10 mouse cellular contexts compared by ENCODE assay signal in the genomic region with DNA sequence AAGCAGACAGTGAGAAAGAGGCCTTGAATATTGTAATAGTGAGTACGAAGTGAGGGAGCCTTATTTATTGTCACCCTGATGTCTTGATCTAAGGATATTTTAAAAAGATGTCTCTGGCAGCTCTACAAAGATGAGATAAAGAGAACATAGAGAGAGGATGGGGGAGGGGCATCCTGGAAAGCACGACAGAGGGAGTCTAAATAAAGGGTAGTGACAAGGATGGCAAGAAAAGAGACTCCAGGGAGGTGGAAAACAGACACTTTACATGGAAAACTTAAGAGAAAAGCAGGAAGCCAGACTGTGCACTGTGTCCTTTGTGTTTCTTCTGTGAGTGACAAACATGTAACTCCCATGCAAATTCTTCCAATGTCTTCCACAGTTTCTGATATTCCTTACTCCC.
"Had no signal": no experiment of that assay in that cellular context is flagged by ENCODE, and none has a peak within 500 bp of the region (broad histone marks: within the 10 kb centered on the region; RNA-seq: fewer than 3 reads in every experiment).

No protein-coding gene starts in this region.

- DNase-seq: kidney, adult 11 months; kidney, adult 8-10 months; kidney, postnatal 14 days; layer of hippocampus, adult 9-11 months; left cerebral cortex, postnatal 4 days; liver, postnatal 0 days; lung, embryonic 14.5 days; thymus, adult 2 months; thymus, postnatal 14 days; thymus, postnatal 4 days had no signal
